Mouse (Mus musculus): Measurements from ENCODE around the gene Igfn1. TPM values are rescaled to one million over a fixed set of nuclear protein-coding genes. Genes with fewer than 3 reads are reported as not detected.
A peak's percentile ranks its signal among the peaks of the same experiment; 100 is the strongest.

The Igfn1 gene
- polyA plus RNA-seq, 1 experiment = 0.78 TPM

DNA sequence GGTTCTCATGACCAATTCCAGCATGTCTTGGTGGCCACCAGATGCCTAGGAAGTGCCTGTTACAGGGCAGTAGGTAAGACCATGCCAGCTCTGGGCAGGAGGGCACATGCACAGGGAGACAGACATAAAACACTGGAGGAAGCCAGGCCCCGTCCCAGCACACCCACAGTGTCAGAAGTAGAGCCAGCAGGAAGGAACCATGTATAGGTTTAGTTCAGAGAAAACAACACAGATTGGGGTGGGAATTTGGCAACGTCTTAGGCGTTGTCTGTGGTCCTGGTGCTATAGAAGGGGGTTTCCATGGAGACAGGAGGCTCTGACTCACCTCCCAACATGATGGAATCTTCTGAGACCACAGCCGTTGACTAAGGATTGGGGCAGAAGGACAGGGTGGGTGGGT lies 59.9 kb downstream of the Igfn1 start:
- no peak overlapping the region for H3K4me3 ChIP-seq (ENCODE audit: insufficient read depth, low read depth, low read length)
- H3K27ac ChIP-seq (ENCODE audit: insufficient read depth, low read depth, low read length) = no peak overlapping the region
- 63% methylated on average over 4 of the region's 4 CpGs for WGBS
- H3K27me3 ChIP-seq (replicated peaks; ENCODE audit: control insufficient read depth, insufficient read depth, low read length) = no peaks in the 10 kb centered on the region
- no peak for TF ChIP-seq POLR2A (IDR thresholded peaks at IDR 0.05; ENCODE audit: low read depth, low read length)
- no peak for TF ChIP-seq CTCF (conservative IDR thresholded peaks at IDR 0.05; ENCODE audit: insufficient read depth, insufficient read length, low read depth, low read length)
- DNase-seq = no peak
- H3K36me3 ChIP-seq (ENCODE audit: control insufficient read depth, insufficient read depth, low read length) = no peaks in the 10 kb centered on the region
- H3K4me1 ChIP-seq (ENCODE audit: control insufficient read depth, insufficient read depth, low read length) = no peaks in the 10 kb centered on the region

GRCm38 (mm10) chr1:135945711-135946110 lies 60.4 kb downstream of the Igfn1 start:
- H3K4me1 ChIP-seq (ENCODE audit: control insufficient read depth, insufficient read depth, low read length) = no peaks in the 10 kb centered on the region
- peak; percentile 65 for DNase-seq
- H3K27me3 ChIP-seq (replicated peaks; ENCODE audit: control insufficient read depth, insufficient read depth, low read length) = no peaks in the 10 kb centered on the region
- no peak for TF ChIP-seq POLR2A (IDR thresholded peaks at IDR 0.05; ENCODE audit: low read depth, low read length)
- TF ChIP-seq CTCF (conservative IDR thresholded peaks at IDR 0.05; ENCODE audit: insufficient read depth, insufficient read length, low read depth, low read length) = peak; percentile 79
- 9% methylated on average over 7 of the region's 7 CpGs for WGBS
- H3K36me3 ChIP-seq (ENCODE audit: control insufficient read depth, insufficient read depth, low read length) = no peaks in the 10 kb centered on the region
- no peak overlapping the region for H3K27ac ChIP-seq (ENCODE audit: insufficient read depth, low read depth, low read length)
- no peak overlapping the region for H3K4me3 ChIP-seq (ENCODE audit: insufficient read depth, low read depth, low read length)

DNA sequence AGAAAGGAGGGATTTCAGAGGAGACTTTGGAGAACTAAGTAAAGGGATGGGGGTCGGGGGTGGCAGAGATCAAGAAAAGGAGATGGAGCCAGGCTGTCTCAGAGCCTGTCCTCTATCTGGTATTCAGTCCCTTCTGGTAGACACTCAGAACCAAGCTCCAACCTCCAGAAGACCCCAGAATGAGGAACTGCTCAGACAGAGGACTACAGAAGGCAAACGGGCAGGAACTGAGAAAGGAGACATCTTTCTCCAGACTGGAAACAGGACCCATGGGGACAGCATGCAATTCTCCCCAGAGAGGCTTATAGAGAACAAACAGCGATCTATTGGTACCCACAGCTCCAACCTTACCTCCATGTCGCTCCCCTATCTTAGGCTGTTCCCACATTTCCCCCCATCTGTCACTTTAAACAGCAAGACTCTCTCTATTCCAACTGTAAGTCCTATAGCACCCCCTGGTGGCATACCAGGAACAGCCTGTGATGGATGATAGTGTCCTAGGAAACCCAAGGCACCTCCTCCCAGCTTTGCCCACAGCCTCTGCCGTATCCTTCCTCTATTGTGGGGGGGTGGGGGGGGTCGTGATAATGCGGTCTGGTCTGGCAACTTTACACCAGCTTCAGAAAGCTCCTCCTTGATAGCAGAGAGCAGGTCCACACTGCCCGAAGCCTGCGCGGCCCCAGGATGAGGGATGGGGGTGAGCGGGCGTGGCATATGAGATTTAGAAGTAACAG lies 61.4 kb downstream of the Igfn1 start:
- H3K27ac ChIP-seq (ENCODE audit: insufficient read depth, low read depth, low read length) = no peak overlapping the region
- peak; percentile 75 for DNase-seq
- H3K27me3 ChIP-seq (replicated peaks; ENCODE audit: control insufficient read depth, insufficient read depth, low read length) = no peaks in the 10 kb centered on the region
- 45% methylated on average over 12 of the region's 12 CpGs for whole genome bisulfite sequencing
- H3K4me3 ChIP-seq (ENCODE audit: insufficient read depth, low read depth, low read length) = no peak overlapping the region
- no peaks in the 10 kb centered on the region for H3K4me1 ChIP-seq (ENCODE audit: control insufficient read depth, insufficient read depth, low read length)
- peak; percentile 59 for TF ChIP-seq CTCF (conservative IDR thresholded peaks at IDR 0.05; ENCODE audit: insufficient read depth, insufficient read length, low read depth, low read length)
- TF ChIP-seq POLR2A (IDR thresholded peaks at IDR 0.05; ENCODE audit: low read depth, low read length) = no peak
- H3K36me3 ChIP-seq (ENCODE audit: control insufficient read depth, insufficient read depth, low read length) = no peaks in the 10 kb centered on the region

GRCm38 (mm10) chr1:135943713-135944112 lies 62.4 kb downstream of the Igfn1 start:
- Histone ChIP-seq H3K4me3 (ENCODE audit: insufficient read depth, low read depth, low read length) (no peak overlapping the region), H3K27ac (ENCODE audit: insufficient read depth, low read depth, low read length) (no peak overlapping the region), H3K36me3 (ENCODE audit: control insufficient read depth, insufficient read depth, low read length) (no peaks in the 10 kb centered on the region), H3K27me3 (replicated peaks; ENCODE audit: control insufficient read depth, insufficient read depth, low read length) (no peaks in the 10 kb centered on the region), H3K4me1 (ENCODE audit: control insufficient read depth, insufficient read depth, low read length) (no peaks in the 10 kb centered on the region)
- WGBS = 100% methylated on average over 2 of the region's 2 CpGs
- DNase-seq = no peak
- TF ChIP-seq POLR2A (IDR thresholded peaks at IDR 0.05; ENCODE audit: low read depth, low read length) (no peak), CTCF (conservative IDR thresholded peaks at IDR 0.05; ENCODE audit: insufficient read depth, insufficient read length, low read depth, low read length) (no peak)

DNA sequence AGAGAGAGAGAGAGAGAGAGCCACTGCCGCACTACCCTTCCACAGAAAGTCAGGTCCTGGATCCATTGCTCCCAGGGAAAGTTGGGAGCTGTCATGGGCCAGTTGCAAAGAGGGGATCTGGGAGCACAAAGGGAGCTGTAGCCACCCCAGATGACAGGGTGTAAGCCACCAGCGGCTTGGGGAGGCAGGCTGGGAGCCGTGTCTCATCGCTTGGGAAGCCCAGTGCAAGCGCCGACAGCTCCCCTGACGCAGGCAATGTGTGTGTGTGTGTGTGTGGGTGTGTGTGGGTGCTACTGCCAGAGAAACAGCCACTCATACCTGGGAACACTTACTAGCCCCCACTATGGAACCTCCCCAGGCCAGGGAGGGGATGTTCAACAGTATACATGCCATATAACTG lies 64.0 kb downstream of the Igfn1 start:
- Histone ChIP-seq H3K36me3 (ENCODE audit: control insufficient read depth, insufficient read depth, low read length) (no peaks in the 10 kb centered on the region), H3K4me3 (ENCODE audit: insufficient read depth, low read depth, low read length) (no peak overlapping the region), H3K27ac (ENCODE audit: insufficient read depth, low read depth, low read length) (no peak overlapping the region), H3K4me1 (ENCODE audit: control insufficient read depth, insufficient read depth, low read length) (no peaks in the 10 kb centered on the region), H3K27me3 (replicated peaks; ENCODE audit: control insufficient read depth, insufficient read depth, low read length) (no peaks in the 10 kb centered on the region)
- DNase-seq = no peak
- 46% methylated on average over 7 of the region's 7 CpGs for WGBS
- no peak for TF ChIP-seq CTCF (conservative IDR thresholded peaks at IDR 0.05; ENCODE audit: insufficient read depth, insufficient read length, low read depth, low read length)
- TF ChIP-seq POLR2A (IDR thresholded peaks at IDR 0.05; ENCODE audit: low read depth, low read length) = no peak

GRCm38 (mm10) chr1:135941259-135942006 lies 64.7 kb downstream of the Igfn1 start:
- no peak overlapping the region for H3K4me3 ChIP-seq (ENCODE audit: insufficient read depth, low read depth, low read length)
- TF ChIP-seq CTCF (conservative IDR thresholded peaks at IDR 0.05; ENCODE audit: insufficient read depth, insufficient read length, low read depth, low read length) (no peak), POLR2A (IDR thresholded peaks at IDR 0.05; ENCODE audit: low read depth, low read length) (no peak)
- 74% methylated on average over 6 of the region's 6 CpGs for WGBS
- H3K27ac ChIP-seq (ENCODE audit: insufficient read depth, low read depth, low read length) = no peak overlapping the region
- H3K27me3 ChIP-seq (replicated peaks; ENCODE audit: control insufficient read depth, insufficient read depth, low read length) = no peaks in the 10 kb centered on the region
- H3K4me1 ChIP-seq (ENCODE audit: control insufficient read depth, insufficient read depth, low read length) = no peaks in the 10 kb centered on the region
- no peaks in the 10 kb centered on the region for H3K36me3 ChIP-seq (ENCODE audit: control insufficient read depth, insufficient read depth, low read length)
- no peak for DNase-seq

DNA sequence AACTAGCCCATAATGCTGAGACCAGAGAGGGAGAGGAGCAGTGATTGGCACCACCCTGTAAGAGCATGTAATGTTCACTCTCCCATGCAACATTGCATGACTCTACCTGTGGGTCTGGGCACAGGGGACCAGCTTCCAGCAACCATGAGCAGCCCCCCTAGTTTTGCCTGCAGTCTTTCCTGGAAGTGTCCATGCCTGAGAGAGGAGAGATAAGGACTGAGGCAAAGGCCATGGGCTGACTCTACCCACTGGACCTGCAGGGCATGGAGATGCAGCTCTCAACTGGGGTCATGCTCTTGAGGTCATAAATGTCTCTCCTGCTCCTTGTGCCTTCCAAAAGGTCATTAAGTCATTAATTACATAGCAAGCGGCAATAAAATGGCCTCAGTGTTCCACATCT lies 70.1 kb downstream of the Igfn1 start:
- Histone ChIP-seq H3K27ac (ENCODE audit: insufficient read depth, low read depth, low read length) (no peak overlapping the region), H3K27me3 (replicated peaks; ENCODE audit: control insufficient read depth, insufficient read depth, low read length) (no peaks in the 10 kb centered on the region), H3K4me1 (ENCODE audit: control insufficient read depth, insufficient read depth, low read length) (no peaks in the 10 kb centered on the region), H3K36me3 (ENCODE audit: control insufficient read depth, insufficient read depth, low read length) (no peaks in the 10 kb centered on the region), H3K4me3 (ENCODE audit: insufficient read depth, low read depth, low read length) (no peak overlapping the region)
- DNase-seq = no peak
- 50% methylated on average over 1 of the region's 1 CpGs for WGBS
- TF ChIP-seq CTCF (conservative IDR thresholded peaks at IDR 0.05; ENCODE audit: insufficient read depth, insufficient read length, low read depth, low read length) (no peak), POLR2A (IDR thresholded peaks at IDR 0.05; ENCODE audit: low read depth, low read length) (no peak)

Measured in kidney, adult 2 months (tissue).